Mouse (Mus musculus): ENCODE results near the gene Slc35e3. TPM values are rescaled to one million over a fixed set of nuclear protein-coding genes. Genes with fewer than 3 reads are reported as not detected.

Gene Slc35e3
- polyA plus RNA-seq, 1 experiment from 2014 or later: 25.1 TPM

- no peak for ATAC-seq (ENCODE audit: insufficient number of reproducible peaks, low FRiP score, low TSS enrichment, low read depth)
- Histone ChIP-seq H3K9me3 (no peaks in the 10 kb centered on the region), H3K27ac (no peak overlapping the region), H3K27me3 (no peaks in the 10 kb centered on the region), H3K4me2 (no peak overlapping the region), H3K9ac (no peak overlapping the region), H3K36me3 (peaks cover 83% of the 10 kb centered on the region), H3K4me1 (no peaks in the 10 kb centered on the region), H3K4me3 (no peak overlapping the region)
- WGBS: 90% methylated on average over 2 of the region's 2 CpGs
These were observed 35.9 kb upstream of the Slc35e3 start for GRCm38 (mm10) chr10:117782056-117782455.

GRCm38 (mm10) chr10:117781021-117781725 lies 35.0 kb upstream of the Slc35e3 start:
- H3K4me2 ChIP-seq: no peak overlapping the region
- H3K4me1 ChIP-seq: no peaks in the 10 kb centered on the region

GRCm38 (mm10) chr10:117780306-117780911 lies 34.2 kb upstream of the Slc35e3 start:
- H3K4me1 ChIP-seq: no peaks in the 10 kb centered on the region
- no peak overlapping the region for H3K9ac ChIP-seq
- ATAC-seq (ENCODE audit: insufficient number of reproducible peaks, low FRiP score, low TSS enrichment, low read depth): no peak
- no peaks in the 10 kb centered on the region for H3K9me3 ChIP-seq
- no peak overlapping the region for H3K4me3 ChIP-seq
- H3K27ac ChIP-seq: no peak overlapping the region
- WGBS: 82% methylated on average over 6 of the region's 6 CpGs
- no peak overlapping the region for H3K4me2 ChIP-seq
- peaks cover 82% of the 10 kb centered on the region for H3K36me3 ChIP-seq
- no peaks in the 10 kb centered on the region for H3K27me3 ChIP-seq

More at GRCm38 (mm10) chr10:117781021-117781725, 35.0 kb upstream of the Slc35e3 start:
- Histone ChIP-seq H3K9me3 (no peaks in the 10 kb centered on the region), H3K27ac (no peak overlapping the region), H3K27me3 (no peaks in the 10 kb centered on the region), H3K4me3 (no peak overlapping the region), H3K9ac (no peak overlapping the region), H3K36me3 (peaks cover 82% of the 10 kb centered on the region)
- 92% methylated on average over 17 of the region's 17 CpGs for WGBS
- no peak for ATAC-seq (ENCODE audit: insufficient number of reproducible peaks, low FRiP score, low TSS enrichment, low read depth)

GRCm38 (mm10) chr10:117779581-117780305 lies 33.6 kb upstream of the Slc35e3 start:
- Histone ChIP-seq H3K4me3 (no peak overlapping the region), H3K4me2 (no peak overlapping the region), H3K36me3 (peaks cover 83% of the 10 kb centered on the region), H3K9me3 (no peaks in the 10 kb centered on the region), H3K27ac (no peak overlapping the region), H3K4me1 (no peaks in the 10 kb centered on the region), H3K9ac (no peak overlapping the region), H3K27me3 (no peaks in the 10 kb centered on the region)
- no peak for ATAC-seq (ENCODE audit: insufficient number of reproducible peaks, low FRiP score, low TSS enrichment, low read depth)
- WGBS: 84% methylated on average over 8 of the region's 8 CpGs

- whole genome bisulfite sequencing: 81% methylated on average over 4 of the region's 4 CpGs
- no peaks in the 10 kb centered on the region for H3K9me3 ChIP-seq
- no peak for ATAC-seq (ENCODE audit: insufficient number of reproducible peaks, low FRiP score, low TSS enrichment, low read depth)
- peaks cover 83% of the 10 kb centered on the region for H3K36me3 ChIP-seq
- no peaks in the 10 kb centered on the region for H3K4me1 ChIP-seq
- no peaks in the 10 kb centered on the region for H3K27me3 ChIP-seq
- H3K4me3 ChIP-seq: no peak overlapping the region
- no peak overlapping the region for H3K4me2 ChIP-seq
- H3K27ac ChIP-seq: no peak overlapping the region
- no peak overlapping the region for H3K9ac ChIP-seq
These were observed 32.8 kb upstream of the Slc35e3 start for GRCm38 (mm10) chr10:117778951-117779350.

- no peaks in the 10 kb centered on the region for H3K9me3 ChIP-seq
- ATAC-seq (ENCODE audit: insufficient number of reproducible peaks, low FRiP score, low TSS enrichment, low read depth): no peak
- peaks cover 82% of the 10 kb centered on the region for H3K36me3 ChIP-seq
- no peak overlapping the region for H3K4me3 ChIP-seq
- H3K4me1 ChIP-seq: no peaks in the 10 kb centered on the region
- H3K9ac ChIP-seq: no peak overlapping the region
- H3K27ac ChIP-seq: no peak overlapping the region
- WGBS: 89% methylated on average over 12 of the region's 12 CpGs
- no peaks in the 10 kb centered on the region for H3K27me3 ChIP-seq
- no peak overlapping the region for H3K4me2 ChIP-seq
These were observed 32.3 kb upstream of the Slc35e3 start for GRCm38 (mm10) chr10:117778328-117778910.

- WGBS: 94% methylated on average over 17 of the region's 17 CpGs
- no peak for ATAC-seq (ENCODE audit: insufficient number of reproducible peaks, low FRiP score, low TSS enrichment, low read depth)
These were observed 31.5 kb upstream of the Slc35e3 start for GRCm38 (mm10) chr10:117777501-117778327.

GRCm38 (mm10) chr10:117777103-117777470 lies 30.9 kb upstream of the Slc35e3 start:
- Histone ChIP-seq H3K4me3 (no peak overlapping the region), H3K36me3 (peaks cover 85% of the 10 kb centered on the region), H3K27me3 (no peaks in the 10 kb centered on the region), H3K4me2 (no peak overlapping the region), H3K4me1 (no peaks in the 10 kb centered on the region), H3K9me3 (no peaks in the 10 kb centered on the region), H3K27ac (no peak overlapping the region), H3K9ac (no peak overlapping the region)
- no peak for ATAC-seq (ENCODE audit: insufficient number of reproducible peaks, low FRiP score, low TSS enrichment, low read depth)
- 96% methylated on average over 3 of the region's 3 CpGs for WGBS

More at GRCm38 (mm10) chr10:117777501-117778327, 31.5 kb upstream of the Slc35e3 start:
- Histone ChIP-seq H3K27me3 (no peaks in the 10 kb centered on the region), H3K4me1 (no peaks in the 10 kb centered on the region), H3K4me3 (no peak overlapping the region), H3K36me3 (peaks cover 84% of the 10 kb centered on the region), H3K4me2 (no peak overlapping the region), H3K9ac (no peak overlapping the region), H3K9me3 (no peaks in the 10 kb centered on the region), H3K27ac (no peak overlapping the region)

- Histone ChIP-seq H3K9ac (no peak overlapping the region), H3K4me3 (no peak overlapping the region)
These were observed 30.3 kb upstream of the Slc35e3 start for GRCm38 (mm10) chr10:117776281-117777102.

GRCm38 (mm10) chr10:117775401-117776144 lies 29.4 kb upstream of the Slc35e3 start:
- H3K27ac ChIP-seq: no peak overlapping the region

More at GRCm38 (mm10) chr10:117776281-117777102, 30.3 kb upstream of the Slc35e3 start:
- H3K4me2 ChIP-seq: no peak overlapping the region
- peaks cover 82% of the 10 kb centered on the region for H3K36me3 ChIP-seq
- H3K9me3 ChIP-seq: no peaks in the 10 kb centered on the region
- H3K27ac ChIP-seq: no peak overlapping the region
- ATAC-seq (ENCODE audit: insufficient number of reproducible peaks, low FRiP score, low TSS enrichment, low read depth): no peak
- no peaks in the 10 kb centered on the region for H3K27me3 ChIP-seq
- H3K4me1 ChIP-seq: no peaks in the 10 kb centered on the region
- WGBS: 91% methylated on average over 12 of the region's 12 CpGs

More at GRCm38 (mm10) chr10:117775401-117776144, 29.4 kb upstream of the Slc35e3 start:
- Histone ChIP-seq H3K27me3 (no peaks in the 10 kb centered on the region), H3K9me3 (no peaks in the 10 kb centered on the region), H3K9ac (no peak overlapping the region), H3K36me3 (peaks cover 82% of the 10 kb centered on the region), H3K4me1 (no peaks in the 10 kb centered on the region), H3K4me2 (no peak overlapping the region), H3K4me3 (no peak overlapping the region)
- no peak for ATAC-seq (ENCODE audit: insufficient number of reproducible peaks, low FRiP score, low TSS enrichment, low read depth)
- WGBS: 87% methylated on average over 6 of the region's 6 CpGs

Measured in limb, embryonic 15.5 days (tissue).